Mouse (Mus musculus) heart, embryonic 16.5 days (tissue): ENCODE measurements around the gene Sytl1. TPM values are rescaled to one million over a fixed set of nuclear protein-coding genes. Genes with fewer than 3 reads are reported as not detected.

ENCODE experiments used
- ATAC-seq: fragments of 200-750 bp; cut with Nextera tagmentation; replicated peaks from 2 replicates; pipeline ENCODE4 v1.8.0; 2017; ENCODE audit warnings: moderate number of reproducible peaks; ENCODE audit not compliant: insufficient read depth, low FRiP score; ENCODE audit errors: extremely low read depth
- H3K27ac ChIP-seq: fragments of 300-500 bp; sonication (generic); 2 replicates; pipeline ENCODE4 v1.5.1; 2014; ENCODE audit warnings: mild to moderate bottlenecking, low read length, control low read depth, moderate library complexity
- H3K27me3 ChIP-seq: fragments of 300-500 bp; sonication (generic); 2 replicates; pipeline ENCODE4 v1.6.1; 2014; ENCODE audit warnings: low read length, mixed read lengths; ENCODE audit not compliant: control insufficient read depth, insufficient read depth
- H3K36me3 ChIP-seq: fragments of 300-500 bp; sonication (generic); 2 replicates; pipeline ENCODE4 v1.6.1; 2014; ENCODE audit not compliant: control insufficient read depth, insufficient read depth
- H3K4me1 ChIP-seq: fragments of 300-500 bp; sonication (generic); 2 replicates; pipeline ENCODE4 v1.6.1; 2014; ENCODE audit warnings: low read length, mixed read lengths; ENCODE audit not compliant: control insufficient read depth, insufficient read depth
- H3K4me2 ChIP-seq: fragments of 300-500 bp; sonication (generic); 2 replicates; pipeline ENCODE4 v1.6.1; 2014; ENCODE audit warnings: low read depth, mild to moderate bottlenecking, control low read depth, low read length
- H3K4me3 ChIP-seq: fragments of 300-500 bp; sonication (generic); 2 replicates; pipeline ENCODE4 v1.5.1; 2014; ENCODE audit warnings: mild to moderate bottlenecking, control low read depth, low read length
- H3K9ac ChIP-seq: fragments of 300-500 bp; sonication (generic); 2 replicates; pipeline ENCODE4 v1.6.1; 2014; ENCODE audit warnings: low read length, control low read depth
- H3K9me3 ChIP-seq: fragments of 300-500 bp; sonication (generic); replicated peaks from 2 replicates; pipeline ENCODE4 v1.6.1; 2016; ENCODE audit warnings: low read length; ENCODE audit not compliant: control insufficient read depth
- WGBS: fragments of 180-500 bp; shearing (Covaris S2); extraction: QIAGEN DNeasy Blood & Tissue Kit; methylation state at CpG from one replicate; pipeline ENCODE4 v1.1.7; 2014; 5-methylcytosine and 5-hydroxymethylcytosine counted together
- polyA plus RNA-seq: library from polyadenylated mRNA; unstranded; fragments of >200 nt; fragmentation: Nextera tagmentation; extraction: Ambion mirVana; gene quantifications from 2 replicates; pipeline ENCODE4 v1.2.1, GENCODE M21; 2015

Sytl1 gene
- polyA plus RNA-seq, 1 experiment from 2014 or later: 7.6 TPM

DNA sequence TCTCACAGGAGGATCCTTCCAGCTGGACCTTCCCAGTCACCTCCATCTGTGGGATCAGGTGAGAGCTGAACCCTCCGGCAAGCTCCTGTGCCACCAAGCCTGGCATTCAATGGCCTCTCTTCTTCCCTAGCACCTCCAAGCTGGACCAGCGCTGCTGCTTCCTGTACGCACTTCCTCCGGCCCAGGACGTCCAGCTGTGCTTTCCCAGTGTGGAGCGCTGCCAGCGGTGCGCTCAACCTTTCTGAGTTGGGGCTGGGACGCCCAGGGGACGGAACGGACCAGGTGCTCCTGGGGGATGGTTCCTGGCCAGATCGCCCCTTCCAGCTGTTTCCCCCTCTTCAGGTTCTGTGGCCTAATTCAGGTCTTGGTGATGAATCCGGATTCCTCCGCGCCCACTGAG lies 15.8 kb downstream of the Sytl1 start:
- 0 out of 2 replicates have a peak overlapping the region, but pooled peaks have one; percentile 5 for H3K4me2 ChIP-seq
- no peak for ATAC-seq
- no peak overlapping the region for H3K9ac ChIP-seq
- 31% methylated on average over 15 of the region's 15 CpGs for WGBS
- no peaks in the 10 kb centered on the region for H3K36me3 ChIP-seq
- H3K27me3 ChIP-seq: peaks cover 54% of the 10 kb centered on the region
- no peaks in the 10 kb centered on the region for H3K9me3 ChIP-seq
- H3K27ac ChIP-seq: no peak overlapping the region
- H3K4me1 ChIP-seq: peaks cover 14% of the 10 kb centered on the region
- H3K4me3 ChIP-seq: no peak overlapping the region

DNA sequence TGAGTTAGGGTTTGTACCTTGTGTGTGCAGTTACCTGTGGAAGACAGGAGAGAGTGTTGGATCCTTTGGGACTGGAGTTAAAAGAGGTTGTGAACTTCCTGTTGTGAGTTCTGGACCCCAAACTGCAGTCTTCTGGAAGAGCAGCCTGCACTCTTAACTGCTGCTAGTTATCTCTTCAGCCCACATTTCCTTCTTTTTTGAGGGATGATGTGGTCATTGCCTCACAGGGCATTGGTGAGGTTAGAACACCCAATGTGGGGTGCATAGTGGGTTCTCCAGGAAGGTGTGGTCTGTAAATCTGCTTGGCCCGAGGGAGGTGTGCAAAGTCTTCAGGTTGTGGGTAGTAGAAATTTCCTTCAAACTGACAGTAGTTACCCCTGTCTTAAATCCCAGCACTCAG lies 18.6 kb downstream of the Sytl1 start:
- Histone ChIP-seq H3K4me3 (no peak overlapping the region), H3K9ac (no peak overlapping the region), H3K27me3 (peaks cover 30% of the 10 kb centered on the region), H3K9me3 (no peaks in the 10 kb centered on the region), H3K36me3 (no peaks in the 10 kb centered on the region), H3K4me1 (peaks cover 13% of the 10 kb centered on the region), H3K27ac (no peak overlapping the region), H3K4me2 (no peak overlapping the region)
- WGBS: 68% methylated on average over 1 of the region's 1 CpGs
- no peak for ATAC-seq

DNA sequence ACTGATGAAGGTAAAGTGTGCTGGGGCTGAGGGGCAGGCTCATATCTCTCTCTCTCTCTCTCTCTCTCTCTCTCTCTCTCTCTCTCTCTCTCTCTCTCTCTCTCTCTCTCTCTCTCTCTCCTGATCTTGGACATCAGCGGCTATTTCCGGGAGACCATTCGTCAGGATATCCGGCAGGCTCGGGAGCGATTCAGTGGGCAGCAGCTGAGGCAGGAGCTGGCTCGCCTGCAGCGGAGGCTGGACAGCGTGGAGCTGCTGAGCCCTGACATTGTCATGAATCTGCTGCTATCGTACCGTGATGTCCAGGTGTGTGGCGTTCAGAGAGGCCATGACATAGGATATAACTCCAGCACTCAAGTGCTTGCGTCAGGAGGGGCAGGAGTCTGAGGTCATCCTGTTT lies 19.4 kb downstream of the Sytl1 start:
- H3K27me3 ChIP-seq: peaks cover 27% of the 10 kb centered on the region
- H3K4me3 ChIP-seq: no peak overlapping the region
- peaks cover 13% of the 10 kb centered on the region for H3K4me1 ChIP-seq
- H3K9ac ChIP-seq: no peak overlapping the region
- H3K4me2 ChIP-seq: no peak overlapping the region
- H3K27ac ChIP-seq: no peak overlapping the region
- ATAC-seq: no peak
- WGBS: 37% methylated on average over 13 of the region's 13 CpGs
- H3K36me3 ChIP-seq: no peaks in the 10 kb centered on the region
- no peaks in the 10 kb centered on the region for H3K9me3 ChIP-seq

DNA sequence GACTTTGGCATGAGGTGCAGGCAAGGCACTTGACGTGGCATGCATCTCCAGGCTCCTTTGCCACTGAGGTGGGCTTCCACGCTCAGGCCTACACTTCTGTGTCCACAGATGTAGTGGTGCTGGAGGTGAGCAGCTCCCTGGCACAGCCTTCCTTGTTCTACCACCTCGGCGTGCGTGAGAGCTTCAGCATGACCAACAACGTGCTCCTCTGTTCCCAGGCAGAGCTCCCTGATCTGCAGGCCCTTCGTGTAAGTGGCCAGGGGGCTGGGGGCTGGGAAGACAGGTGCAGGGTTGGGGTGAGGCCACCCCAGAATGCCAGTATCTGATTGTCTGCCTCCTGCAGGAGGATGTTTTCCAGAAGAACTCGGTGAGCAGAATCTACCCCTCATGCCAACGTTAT lies 20.2 kb downstream of the Sytl1 start:
- Histone ChIP-seq H3K9me3 (no peaks in the 10 kb centered on the region), H3K4me1 (peaks cover 13% of the 10 kb centered on the region), H3K4me2 (no peak overlapping the region), H3K36me3 (no peaks in the 10 kb centered on the region), H3K27ac (no peak overlapping the region), H3K4me3 (no peak overlapping the region), H3K27me3 (peaks cover 20% of the 10 kb centered on the region), H3K9ac (no peak overlapping the region)
- WGBS: 68% methylated on average over 9 of the region's 9 CpGs
- no peak for ATAC-seq

DNA sequence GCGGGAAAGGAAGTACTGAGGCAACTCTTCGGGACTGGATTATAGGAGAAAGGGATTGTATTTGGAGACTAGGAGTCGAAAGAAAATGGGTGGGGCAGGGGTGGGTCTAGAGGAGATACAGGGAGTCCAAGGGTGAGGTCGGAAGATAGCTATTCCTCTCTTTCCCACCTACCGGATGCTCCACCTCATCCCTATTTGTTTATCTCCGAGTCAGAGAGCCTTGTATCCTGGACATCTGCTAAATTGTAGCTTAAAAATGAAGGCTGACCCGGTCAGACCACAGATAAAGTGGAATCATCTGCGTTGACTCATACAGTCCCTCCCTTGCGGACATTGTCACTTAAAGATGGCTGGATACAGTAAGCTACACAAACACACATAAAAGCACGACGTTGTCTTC lies 21.0 kb downstream of the Sytl1 start:
- Histone ChIP-seq H3K4me1 (peaks cover 13% of the 10 kb centered on the region), H3K27me3 (peaks cover 19% of the 10 kb centered on the region), H3K9me3 (no peaks in the 10 kb centered on the region), H3K4me2 (peak overlapping the region; percentile 74), H3K36me3 (no peaks in the 10 kb centered on the region), H3K4me3 (peak overlapping the region; percentile 54), H3K27ac (peak overlapping the region; percentile 17), H3K9ac (no peak overlapping the region)
- WGBS: 21% methylated on average over 11 of the region's 11 CpGs
- no peak for ATAC-seq

DNA sequence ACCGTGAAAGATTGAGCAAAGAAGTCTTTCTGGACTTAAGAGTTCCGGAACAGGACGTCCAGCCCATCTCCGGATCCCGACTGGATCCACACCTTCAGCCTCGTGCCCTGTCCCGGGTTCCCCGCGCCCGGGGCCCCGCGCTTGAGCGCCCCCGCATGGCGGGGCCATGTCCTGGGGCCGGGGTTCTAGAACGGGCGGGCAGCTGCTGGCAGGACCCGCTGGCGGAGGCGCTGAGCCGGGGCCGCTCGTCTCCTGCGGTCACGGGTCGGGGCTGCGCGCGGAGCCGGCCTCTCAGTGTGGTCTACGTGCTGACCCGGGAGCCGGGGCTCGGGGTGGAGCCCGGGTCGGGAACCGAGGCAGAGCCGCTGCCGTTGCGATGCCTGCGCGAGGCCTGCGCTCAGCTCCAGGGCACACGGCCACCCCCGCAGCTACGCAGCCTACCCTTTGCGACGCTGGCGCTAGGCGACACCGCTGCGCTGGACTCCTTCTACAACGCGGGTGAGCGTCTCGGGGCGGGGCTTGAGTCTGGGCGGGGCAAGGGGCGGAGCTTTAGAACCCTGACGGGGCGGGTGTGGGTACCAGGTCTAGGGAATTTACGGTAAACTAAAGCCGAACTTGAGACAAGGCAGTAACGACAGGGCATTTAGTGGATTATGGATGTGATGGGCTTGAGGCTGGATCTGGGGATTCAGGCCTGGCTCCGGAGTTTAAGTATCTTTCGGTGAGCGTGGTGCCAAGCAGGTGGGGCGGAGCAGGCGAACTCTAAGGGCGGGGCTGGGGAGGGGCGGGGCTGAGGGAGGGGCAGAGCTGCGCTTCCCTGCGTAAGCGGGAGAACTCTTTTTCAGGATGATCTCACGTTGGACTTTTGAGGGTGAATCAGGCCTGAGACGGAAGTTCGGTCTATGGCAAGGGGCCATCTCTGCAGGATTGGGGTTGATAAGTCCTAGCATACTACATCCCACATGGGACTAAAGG lies 21.7 kb downstream of the Sytl1 start:
- peaks cover 13% of the 10 kb centered on the region; the same call in 1 of the 2 replicates for H3K27me3 ChIP-seq
- ATAC-seq: peak; percentile 85
- no peaks in the 10 kb centered on the region for H3K9me3 ChIP-seq
- under 1% methylated on average over 78 of the region's 78 CpGs for WGBS
- H3K4me3 ChIP-seq: peak overlapping the region; percentile 54
- H3K4me1 ChIP-seq: peaks cover 13% of the 10 kb centered on the region
- peak overlapping the region; percentile 82 for H3K27ac ChIP-seq
- peak overlapping the region; percentile 68 for H3K9ac ChIP-seq
- peak overlapping the region; percentile 74 for H3K4me2 ChIP-seq
- H3K36me3 ChIP-seq: no peaks in the 10 kb centered on the region

DNA sequence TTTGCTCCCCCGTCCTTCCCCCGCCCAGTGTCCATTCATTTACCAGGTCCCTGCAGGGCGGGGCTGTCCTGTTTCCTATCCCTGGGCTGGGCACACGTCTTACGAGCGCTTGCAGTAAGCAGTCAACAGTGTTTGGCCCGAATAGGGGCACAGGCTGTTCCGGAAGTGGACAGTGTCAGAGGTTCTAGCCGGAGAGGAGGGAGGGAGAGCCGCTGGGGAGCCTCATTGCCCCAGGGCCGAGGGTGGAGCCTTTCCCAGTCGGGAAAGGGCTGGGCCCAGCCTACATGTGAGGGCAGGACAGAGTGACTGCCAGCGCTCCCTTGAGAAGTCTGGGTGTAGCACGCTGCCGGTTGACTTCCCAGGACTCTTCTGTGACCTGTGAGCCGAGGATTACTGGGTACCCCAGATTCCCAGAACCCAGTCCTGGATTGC lies 22.4 kb downstream of the Sytl1 start, which contains the start of gene Map3k6:
Gene Map3k6, plus strand, starts transcription at position 329 of the 432 bp plus-strand sequence.
- peak within 1 kb of the TSS; percentile 68 for H3K9ac ChIP-seq
- peaks cover 11% of the 10 kb centered on the region; the same call in 1 of the 2 replicates for H3K27me3 ChIP-seq
- peak within 1 kb of the TSS; percentile 74 for H3K4me2 ChIP-seq
- WGBS: 8% methylated on average over 16 of the region's 16 CpGs
- peaks cover 13% of the 10 kb centered on the region for H3K4me1 ChIP-seq
- H3K9me3 ChIP-seq: no peaks in the 10 kb centered on the region
- peak within 1 kb of the TSS; percentile 82 for H3K27ac ChIP-seq
- peak; percentile 46 for ATAC-seq
- peak within 1 kb of the TSS; percentile 54 for H3K4me3 ChIP-seq
- no peaks in the 10 kb centered on the region for H3K36me3 ChIP-seq

DNA sequence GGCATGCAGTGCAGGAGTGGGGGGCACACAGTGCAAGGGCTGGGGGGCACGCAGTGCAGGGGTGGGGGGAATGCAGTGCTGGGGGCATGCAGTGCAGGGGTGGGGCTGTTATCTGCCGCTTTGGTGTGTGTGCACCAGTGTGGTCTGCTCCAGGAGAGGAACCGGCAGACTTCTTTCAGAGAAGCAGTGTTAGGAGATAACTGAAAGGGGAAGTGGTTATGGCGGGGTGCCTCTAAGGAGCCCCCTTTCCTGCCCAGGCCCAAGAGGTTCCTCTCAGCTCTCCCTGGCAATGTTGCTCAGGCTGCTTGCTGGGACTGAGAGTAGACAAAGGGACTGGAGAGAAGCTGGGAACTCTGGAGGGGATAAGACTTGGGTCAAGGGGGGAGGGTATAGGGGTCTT lies 25.0 kb downstream of the Sytl1 start:
- 34% methylated on average over 4 of the region's 4 CpGs for WGBS
- Histone ChIP-seq H3K4me3 (no peak overlapping the region), H3K27ac (no peak overlapping the region), H3K9ac (no peak overlapping the region), H3K36me3 (no peaks in the 10 kb centered on the region), H3K9me3 (no peaks in the 10 kb centered on the region), H3K4me1 (peaks cover 11% of the 10 kb centered on the region), H3K4me2 (no peak overlapping the region), H3K27me3 (peaks cover 10% of the 10 kb centered on the region; the same call in 1 of the 2 replicates)
- no peak for ATAC-seq

DNA sequence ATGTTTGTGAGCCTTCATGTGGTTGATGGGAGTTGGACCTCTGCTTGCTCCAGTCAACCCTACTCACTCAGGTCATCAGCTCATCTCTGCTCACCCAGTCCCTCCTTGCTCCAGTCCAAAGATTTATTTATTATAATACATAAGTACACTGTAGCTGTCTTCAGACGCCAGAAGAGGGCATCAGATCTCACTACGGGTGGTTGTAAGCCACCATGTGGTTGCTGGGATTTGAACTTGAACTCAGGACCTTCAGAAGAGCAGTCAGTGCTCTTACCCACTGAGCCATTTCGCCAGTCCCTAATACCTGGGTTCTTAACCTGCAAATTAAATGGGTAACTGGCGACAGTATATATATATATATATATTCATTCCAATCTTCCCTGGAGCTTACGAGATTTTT lies 27.5 kb downstream of the Sytl1 start:
- H3K4me1 ChIP-seq: peaks cover 2% of the 10 kb centered on the region
- no peaks in the 10 kb centered on the region; the same call in 1 of the 2 replicates for H3K9me3 ChIP-seq
- no peak overlapping the region for H3K9ac ChIP-seq
- H3K27me3 ChIP-seq: no peaks in the 10 kb centered on the region; the same call in 1 of the 2 replicates
- 72% methylated on average over 5 of the region's 5 CpGs for WGBS
- no peak for ATAC-seq
- H3K36me3 ChIP-seq: no peaks in the 10 kb centered on the region
- H3K27ac ChIP-seq: no peak overlapping the region
- no peak overlapping the region for H3K4me3 ChIP-seq
- no peak overlapping the region for H3K4me2 ChIP-seq
